Mouse (Mus musculus) midbrain, embryonic 12.5 days (tissue): Measurements from ENCODE around the gene Cckar. TPM values are rescaled to one million over a fixed set of nuclear protein-coding genes. Genes with fewer than 3 reads are reported as not detected.

ENCODE experiments used
- ATAC-seq: fragments of 200-750 bp; cut with Nextera tagmentation; 2 replicates; pipeline ENCODE4 v1.8.0; 2017; ENCODE audit warnings: low read depth, moderate TSS enrichment, moderate library complexity; ENCODE audit not compliant: low FRiP score
- H3K27ac ChIP-seq: fragments of 300-500 bp; sonication (generic); replicated peaks from 2 replicates; pipeline ENCODE4 v1.5.1; 2016; ENCODE audit warnings: mild to moderate bottlenecking
- H3K27me3 ChIP-seq: fragments of 300-500 bp; sonication (generic); 2 replicates; pipeline ENCODE4 v1.6.1; 2016; ENCODE audit warnings: mild to moderate bottlenecking
- H3K36me3 ChIP-seq: fragments of 300-500 bp; sonication (generic); 2 replicates; pipeline ENCODE4 v1.6.1; 2016
- H3K4me1 ChIP-seq: fragments of 300-500 bp; sonication (generic); 2 replicates; pipeline ENCODE4 v1.6.1; 2016
- H3K4me2 ChIP-seq: fragments of 300-500 bp; sonication (generic); replicated peaks from 2 replicates; pipeline ENCODE4 v1.6.1; 2016; ENCODE audit warnings: mild to moderate bottlenecking, moderate library complexity
- H3K4me3 ChIP-seq: fragments of 300-500 bp; sonication (generic); 2 replicates; pipeline ENCODE4 v1.5.1; 2016; ENCODE audit warnings: mild to moderate bottlenecking
- H3K9ac ChIP-seq: fragments of 300-500 bp; sonication (generic); replicated peaks from 2 replicates; pipeline ENCODE4 v1.6.1; 2016; ENCODE audit warnings: mild to moderate bottlenecking, moderate library complexity
- H3K9me3 ChIP-seq: fragments of 300-500 bp; sonication (generic); 2 replicates; pipeline ENCODE4 v1.6.1; 2016; ENCODE audit warnings: mild to moderate bottlenecking
- WGBS: fragments of 180-500 bp; shearing (Covaris S2); methylation state at CpG from one replicate; pipeline ENCODE4 v1.1.7; 2016; 5-methylcytosine and 5-hydroxymethylcytosine counted together
- polyA plus RNA-seq: library from polyadenylated mRNA; unstranded; fragments of >200 nt; fragmentation: Nextera tagmentation; extraction: Ambion mirVana; gene quantifications from 2 replicates; pipeline ENCODE4 v1.2.1, GENCODE M21; 2016

Cckar gene
- 0.80 and 1.2 TPM in 2 replicates for polyA plus RNA-seq

DNA sequence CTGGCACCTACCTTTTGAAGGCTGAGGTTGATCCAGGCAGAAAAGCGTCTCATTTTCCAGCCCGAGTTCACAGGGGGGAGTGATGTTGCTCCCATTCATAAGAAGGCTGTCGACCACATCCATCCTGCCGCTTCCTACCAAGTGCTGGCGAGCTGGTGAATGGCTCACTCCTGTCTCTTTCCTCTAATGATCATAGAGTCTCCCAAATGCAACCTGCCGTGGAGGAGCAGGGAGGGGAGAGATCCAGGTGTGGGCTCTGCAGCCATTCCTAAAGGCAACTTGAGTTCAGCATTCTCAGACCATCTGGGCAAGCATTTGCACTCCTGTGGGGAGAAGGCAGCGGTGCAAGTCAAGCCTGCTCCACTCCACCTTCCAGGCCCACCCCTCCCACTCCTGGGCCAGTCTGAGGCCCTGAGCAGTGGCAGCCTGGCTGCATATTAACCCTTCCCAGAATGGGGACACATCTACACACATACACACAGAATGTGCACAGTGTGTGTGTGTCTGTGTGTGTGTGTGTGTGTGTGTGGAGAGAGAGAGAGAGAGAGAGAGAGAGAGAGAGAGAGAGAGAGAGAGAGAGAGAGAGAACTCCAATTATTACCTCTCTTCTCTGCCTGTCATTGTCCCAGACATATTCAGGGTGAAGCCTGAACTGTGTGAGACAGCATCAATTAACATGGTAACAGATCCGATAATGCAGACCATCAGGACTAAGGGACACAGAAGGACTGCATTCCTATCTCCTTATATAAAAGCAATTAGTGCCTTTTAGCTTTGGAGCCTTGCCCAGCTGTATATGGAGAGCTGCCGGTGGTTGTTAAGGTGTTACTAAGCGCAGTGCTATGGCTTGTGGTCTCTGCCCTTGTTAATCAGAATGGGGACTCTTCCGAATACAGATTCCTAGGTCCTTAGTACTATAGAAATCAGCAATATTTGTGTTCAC is at the start of gene Cckar:
TSS of gene Cckar (minus strand) at position 471 of the 943 bp plus-strand sequence.
- WGBS, result 32% methylated on average over 11 of the region's 11 CpGs
- no peaks in the 10 kb centered on the region for H3K36me3 ChIP-seq
- H3K27ac ChIP-seq, result peak within 1 kb of the TSS; percentile 64
- H3K4me2 ChIP-seq, result peak within 1 kb of the TSS; percentile 11; the same call in 1 of the 2 replicates
- H3K4me3 ChIP-seq, result no peak within 1 kb of the TSS
- peak; percentile 87 for ATAC-seq
- H3K9me3 ChIP-seq, result no peaks in the 10 kb centered on the region
- peaks cover 29% of the 10 kb centered on the region for H3K4me1 ChIP-seq
- H3K27me3 ChIP-seq, result no peaks in the 10 kb centered on the region
- no peak within 1 kb of the TSS for H3K9ac ChIP-seq

DNA sequence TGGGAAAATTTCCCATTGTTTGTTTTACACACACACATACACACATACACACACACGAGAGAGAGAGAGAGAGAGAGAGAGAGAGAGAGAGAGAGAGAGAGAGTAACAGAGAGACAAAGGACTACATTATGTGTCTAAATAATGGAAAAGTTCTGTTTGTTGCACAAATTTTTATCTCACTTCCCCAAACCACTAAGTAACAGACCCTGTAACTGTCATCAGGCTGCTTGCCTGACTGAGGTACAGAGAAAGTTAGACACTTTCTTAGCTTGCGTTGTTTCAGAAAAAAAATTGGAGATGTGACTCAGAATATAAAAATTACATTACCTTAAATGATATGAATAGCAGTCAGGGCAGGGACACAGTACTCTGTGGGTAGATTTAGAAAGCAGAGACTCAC is 36.6 kb upstream of the Cckar start:
- no peak overlapping the region for H3K9ac ChIP-seq
- H3K4me2 ChIP-seq, result no peak overlapping the region
- 89% methylated on average over 2 of the region's 2 CpGs for WGBS
- no peaks in the 10 kb centered on the region for H3K36me3 ChIP-seq
- no peaks in the 10 kb centered on the region for H3K9me3 ChIP-seq
- H3K4me3 ChIP-seq, result no peak overlapping the region
- no peaks in the 10 kb centered on the region for H3K4me1 ChIP-seq
- no peak overlapping the region for H3K27ac ChIP-seq
- no peaks in the 10 kb centered on the region for H3K27me3 ChIP-seq
- no peak for ATAC-seq

DNA sequence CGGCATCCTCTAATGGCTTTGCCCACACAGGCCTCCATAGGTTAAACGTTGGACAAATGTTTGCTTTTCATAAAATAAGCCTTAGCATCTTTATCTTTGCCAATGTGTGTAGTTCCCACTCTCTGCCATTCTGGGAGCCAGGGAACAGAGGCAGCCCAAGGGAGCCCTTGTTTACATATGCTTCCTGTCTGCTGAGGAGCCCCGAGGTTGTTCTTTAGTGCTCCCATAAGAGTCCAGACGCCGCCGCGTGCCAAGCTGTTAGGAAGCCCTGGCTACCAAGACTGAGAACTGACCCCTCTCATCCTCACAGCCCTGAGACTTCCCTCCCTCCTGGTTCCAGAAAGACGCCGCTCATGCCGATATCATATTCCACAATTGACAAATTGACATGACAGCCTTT is 25.4 kb upstream of the Cckar start:
- Histone ChIP-seq H3K27ac (no peak overlapping the region), H3K4me3 (no peak overlapping the region), H3K27me3 (no peaks in the 10 kb centered on the region), H3K4me2 (no peak overlapping the region), H3K4me1 (no peaks in the 10 kb centered on the region), H3K36me3 (no peaks in the 10 kb centered on the region), H3K9ac (no peak overlapping the region), H3K9me3 (no peaks in the 10 kb centered on the region)
- no peak for ATAC-seq
- 85% methylated on average over 10 of the region's 10 CpGs for WGBS

DNA sequence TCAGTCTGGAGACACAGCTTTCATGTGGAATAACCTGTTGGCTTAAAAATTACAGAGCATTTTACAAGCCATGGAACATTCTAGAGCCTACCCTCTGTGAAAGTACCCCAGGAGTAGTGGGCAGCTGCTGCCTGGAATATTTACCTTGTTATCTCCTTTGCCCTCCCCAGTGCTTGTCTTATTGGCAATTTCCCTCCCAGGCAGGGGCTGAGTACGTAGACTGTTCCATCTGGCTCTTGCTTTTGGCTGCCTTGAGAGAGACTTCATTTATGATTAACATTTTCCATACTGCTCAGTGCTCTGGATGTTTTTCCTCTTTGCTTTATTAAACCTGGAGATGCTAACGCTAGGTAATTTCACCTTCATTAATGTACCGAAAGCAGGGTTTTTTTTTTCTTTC is 20.1 kb upstream of the Cckar start:
- Histone ChIP-seq H3K4me1 (no peaks in the 10 kb centered on the region), H3K9me3 (no peaks in the 10 kb centered on the region), H3K4me2 (no peak overlapping the region), H3K9ac (no peak overlapping the region), H3K4me3 (no peak overlapping the region), H3K27ac (no peak overlapping the region), H3K27me3 (no peaks in the 10 kb centered on the region), H3K36me3 (no peaks in the 10 kb centered on the region)
- ATAC-seq, result no peak
- 86% methylated on average over 3 of the region's 3 CpGs for WGBS

DNA sequence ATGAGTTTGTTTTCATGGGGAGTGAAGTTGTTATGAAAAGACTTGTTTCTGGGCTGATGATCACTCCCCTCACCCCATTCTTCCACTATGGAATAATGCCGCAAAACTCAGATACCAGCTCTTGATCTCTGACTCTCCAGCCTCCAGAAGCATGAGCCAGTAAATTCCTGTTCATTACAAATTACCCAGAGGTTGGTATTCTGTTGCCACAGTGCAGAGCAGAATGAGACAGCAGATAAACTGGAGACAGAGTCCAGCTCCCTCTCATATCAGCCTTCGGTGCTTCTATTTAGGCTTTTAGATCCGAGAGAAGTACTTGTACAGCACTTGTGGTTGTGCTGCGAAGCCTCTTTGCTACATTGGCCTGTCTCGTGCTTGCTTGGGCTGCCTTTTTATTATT is 18.5 kb upstream of the Cckar start:
- Histone ChIP-seq H3K9ac (no peak overlapping the region), H3K27me3 (no peaks in the 10 kb centered on the region), H3K27ac (no peak overlapping the region), H3K4me2 (no peak overlapping the region), H3K4me1 (no peaks in the 10 kb centered on the region), H3K4me3 (no peak overlapping the region), H3K36me3 (no peaks in the 10 kb centered on the region), H3K9me3 (no peaks in the 10 kb centered on the region)
- ATAC-seq, result no peak
- WGBS, result 79% methylated on average over 5 of the region's 5 CpGs

DNA sequence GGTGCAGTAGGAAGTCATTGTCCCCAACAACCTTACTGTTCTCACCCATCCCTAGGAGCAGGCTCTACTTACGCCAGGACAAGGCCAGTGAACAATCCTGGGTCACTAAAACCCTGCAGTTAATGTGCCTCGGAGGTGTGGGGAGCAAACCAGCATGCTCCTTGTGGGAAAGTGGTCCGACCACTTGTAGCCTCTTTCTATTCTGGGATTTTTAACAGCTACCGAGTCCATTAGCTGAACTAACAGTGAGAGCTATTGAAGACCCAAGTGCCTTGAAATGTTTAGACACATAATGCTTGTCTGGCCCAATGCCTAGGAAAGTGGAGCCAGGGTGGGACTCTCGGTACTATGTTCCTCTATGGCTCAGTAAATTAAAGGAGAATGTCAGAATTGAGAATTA is 9.0 kb upstream of the Cckar start:
- ATAC-seq, result no peak
- H3K27me3 ChIP-seq, result no peaks in the 10 kb centered on the region
- no peak overlapping the region for H3K27ac ChIP-seq
- no peaks in the 10 kb centered on the region for H3K36me3 ChIP-seq
- no peak overlapping the region for H3K4me2 ChIP-seq
- no peak overlapping the region for H3K9ac ChIP-seq
- 87% methylated on average over 5 of the region's 5 CpGs for WGBS
- H3K4me3 ChIP-seq, result no peak overlapping the region
- no peaks in the 10 kb centered on the region for H3K4me1 ChIP-seq
- no peaks in the 10 kb centered on the region for H3K9me3 ChIP-seq

DNA sequence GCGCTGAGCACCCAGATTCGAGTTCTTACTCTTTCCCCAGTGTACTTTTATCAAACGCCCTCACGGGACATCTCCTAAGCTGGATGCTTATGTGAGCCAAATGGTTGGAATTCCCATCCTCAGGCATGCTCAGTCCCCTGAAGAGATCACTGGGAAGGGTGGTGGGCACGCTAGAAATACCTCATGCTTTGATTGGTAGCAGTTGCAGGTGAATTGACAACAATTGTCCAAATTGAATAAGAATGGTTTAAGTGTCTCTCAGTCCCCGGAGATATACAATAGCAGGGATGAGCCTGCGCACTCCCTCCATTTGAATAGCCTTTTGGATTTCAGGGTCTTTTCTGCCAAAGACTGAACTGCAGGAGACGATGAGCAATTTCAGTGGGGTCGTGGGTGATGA is 3.8 kb upstream of the Cckar start:
- no peak for ATAC-seq
- H3K27me3 ChIP-seq, result no peaks in the 10 kb centered on the region
- no peak overlapping the region for H3K27ac ChIP-seq
- WGBS, result 63% methylated on average over 9 of the region's 9 CpGs
- H3K9ac ChIP-seq, result no peak overlapping the region
- no peak overlapping the region for H3K4me3 ChIP-seq
- H3K4me2 ChIP-seq, result no peak overlapping the region
- H3K9me3 ChIP-seq, result no peaks in the 10 kb centered on the region
- H3K4me1 ChIP-seq, result peaks cover 25% of the 10 kb centered on the region
- no peaks in the 10 kb centered on the region for H3K36me3 ChIP-seq

DNA sequence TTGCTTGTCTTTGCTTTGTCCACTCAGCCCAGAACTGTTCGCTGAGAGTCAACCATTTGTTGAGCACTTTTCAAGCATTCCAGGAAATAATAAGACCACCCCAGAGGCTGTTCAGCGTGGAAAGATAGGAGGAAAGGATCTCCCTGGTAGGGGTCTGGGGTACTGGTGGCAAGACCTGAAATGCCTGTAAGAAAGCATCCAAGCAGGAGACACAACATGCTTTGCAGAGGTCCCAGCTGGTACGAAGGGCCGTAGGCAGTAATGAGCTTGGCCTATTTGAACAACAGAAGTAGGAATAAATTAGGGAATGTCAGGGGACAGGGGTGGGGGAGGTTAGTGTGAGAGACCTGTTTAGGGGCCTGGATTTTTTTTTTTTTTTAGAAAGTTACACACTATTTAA is 686 bp upstream of the Cckar start:
- peak; percentile 72 for ATAC-seq
- H3K4me3 ChIP-seq, result no peak overlapping the region
- no peaks in the 10 kb centered on the region for H3K9me3 ChIP-seq
- H3K4me1 ChIP-seq, result peaks cover 29% of the 10 kb centered on the region
- no peak overlapping the region for H3K9ac ChIP-seq
- H3K27ac ChIP-seq, result peak overlapping the region; percentile 64
- H3K4me2 ChIP-seq, result no peak overlapping the region
- no peaks in the 10 kb centered on the region for H3K36me3 ChIP-seq
- 30% methylated on average over 4 of the region's 4 CpGs for WGBS
- H3K27me3 ChIP-seq, result no peaks in the 10 kb centered on the region

DNA sequence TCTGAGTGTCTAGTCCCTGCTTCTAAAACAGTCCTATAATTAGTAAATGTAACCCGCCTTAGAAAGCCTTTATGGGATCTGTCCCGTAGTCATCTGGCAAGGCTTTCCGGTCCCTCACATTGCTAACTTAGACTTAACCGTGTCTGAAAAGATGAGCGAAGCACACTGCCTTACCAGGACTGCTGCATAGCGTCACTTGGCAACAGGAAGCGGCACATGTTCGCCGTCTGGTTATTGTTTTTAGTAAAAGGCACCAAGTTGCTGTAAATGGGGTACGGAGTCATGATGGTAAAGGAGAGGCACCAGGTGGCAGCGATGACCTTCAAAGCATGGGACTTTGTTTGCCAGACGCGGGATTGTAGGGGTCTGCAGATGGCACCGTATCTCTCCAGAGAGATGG is 4.8 kb downstream of the Cckar start:
- no peak overlapping the region for H3K9ac ChIP-seq
- peaks cover 16% of the 10 kb centered on the region for H3K4me1 ChIP-seq
- WGBS, result 88% methylated on average over 14 of the region's 14 CpGs
- no peak for ATAC-seq
- H3K4me3 ChIP-seq, result no peak overlapping the region
- H3K27me3 ChIP-seq, result no peaks in the 10 kb centered on the region
- no peaks in the 10 kb centered on the region for H3K9me3 ChIP-seq
- no peak overlapping the region for H3K27ac ChIP-seq
- no peak overlapping the region for H3K4me2 ChIP-seq
- H3K36me3 ChIP-seq, result no peaks in the 10 kb centered on the region

DNA sequence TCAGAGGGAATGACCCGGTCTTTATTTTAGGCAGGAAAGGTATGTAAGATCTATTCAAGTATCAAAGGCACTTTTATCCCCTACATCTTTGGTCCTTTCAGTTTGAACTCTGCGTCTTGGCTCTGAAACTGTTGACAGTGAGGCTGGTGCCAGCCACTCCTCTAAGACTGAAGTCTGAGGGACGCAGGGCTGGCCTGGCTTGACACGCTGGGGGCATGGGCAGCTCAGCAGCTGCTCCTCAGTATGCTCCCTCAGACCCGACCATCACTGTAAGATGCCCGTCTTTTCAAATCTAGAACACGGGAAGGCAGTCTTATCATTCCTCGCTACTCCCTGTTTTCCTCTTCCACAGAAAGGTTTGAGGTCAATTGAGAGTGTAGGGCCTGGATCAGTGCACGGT is 9.7 kb downstream of the Cckar start:
- H3K27me3 ChIP-seq, result no peaks in the 10 kb centered on the region
- no peak for ATAC-seq
- H3K27ac ChIP-seq, result no peak overlapping the region
- H3K36me3 ChIP-seq, result no peaks in the 10 kb centered on the region
- WGBS, result 84% methylated on average over 9 of the region's 9 CpGs
- H3K4me3 ChIP-seq, result no peak overlapping the region
- H3K4me1 ChIP-seq, result no peaks in the 10 kb centered on the region
- H3K4me2 ChIP-seq, result no peak overlapping the region
- no peaks in the 10 kb centered on the region for H3K9me3 ChIP-seq
- H3K9ac ChIP-seq, result no peak overlapping the region

DNA sequence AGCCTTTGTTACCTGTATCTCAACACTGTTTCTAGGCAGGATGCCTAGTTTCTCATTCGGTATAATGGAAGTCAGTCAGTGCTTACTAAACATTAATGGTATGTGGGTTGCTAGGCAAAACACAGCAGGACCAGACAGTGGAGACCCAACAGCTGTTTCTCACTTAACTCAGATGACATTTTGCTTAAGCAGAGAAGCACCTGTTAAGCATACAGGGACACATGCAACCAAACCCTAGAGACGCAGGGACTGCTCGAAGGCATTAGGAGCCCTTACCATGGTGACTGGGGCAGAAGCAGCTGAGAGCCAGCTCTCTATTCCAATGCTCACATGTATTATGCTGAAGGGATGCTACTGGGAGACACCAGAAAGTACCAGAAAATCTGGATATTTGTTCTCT is 10.8 kb downstream of the Cckar start:
- no peak overlapping the region for H3K27ac ChIP-seq
- no peak for ATAC-seq
- 81% methylated on average over 3 of the region's 3 CpGs for WGBS

DNA sequence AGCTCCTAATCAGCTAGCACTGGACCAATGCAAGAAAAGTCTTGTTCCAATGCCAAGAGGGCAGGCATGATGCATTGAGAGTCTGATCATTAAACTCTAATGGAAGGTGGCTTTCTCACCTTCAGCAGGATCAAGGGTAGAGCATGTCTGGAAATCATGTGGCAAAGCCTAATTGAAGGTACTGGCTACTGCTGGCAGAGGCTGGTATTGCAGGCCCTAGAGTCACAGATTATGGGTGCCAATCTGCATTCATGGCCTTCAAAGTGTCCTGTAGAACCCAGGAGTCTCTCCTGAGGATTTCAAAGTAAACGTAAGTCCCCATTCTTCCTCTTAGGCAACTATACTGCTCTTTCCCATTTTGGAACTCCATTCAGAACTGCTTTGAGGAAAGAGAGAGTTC is 14.8 kb downstream of the Cckar start:
- H3K4me2 ChIP-seq, result no peak overlapping the region
- no peak for ATAC-seq

More for the DNA sequence above, 10.8 kb downstream of the Cckar start:
- Histone ChIP-seq H3K36me3 (no peaks in the 10 kb centered on the region), H3K4me2 (no peak overlapping the region), H3K9me3 (no peaks in the 10 kb centered on the region), H3K9ac (no peak overlapping the region), H3K27me3 (no peaks in the 10 kb centered on the region), H3K4me3 (no peak overlapping the region), H3K4me1 (no peaks in the 10 kb centered on the region)

More for the DNA sequence above, 14.8 kb downstream of the Cckar start:
- Histone ChIP-seq H3K4me1 (no peaks in the 10 kb centered on the region), H3K36me3 (no peaks in the 10 kb centered on the region), H3K27me3 (no peaks in the 10 kb centered on the region), H3K4me3 (no peak overlapping the region), H3K9me3 (no peaks in the 10 kb centered on the region), H3K9ac (no peak overlapping the region), H3K27ac (no peak overlapping the region)
- WGBS, result 93% methylated on average over 1 of the region's 1 CpGs
